Mouse (Mus musculus): ENCODE measurements around the gene Ipcef1. TPM values are rescaled to one million over a fixed set of nuclear protein-coding genes. Genes with fewer than 3 reads are reported as not detected.

The Ipcef1 gene
- polyA plus RNA-seq, 1 experiment from 2014 or later = 0.46 TPM

DNA sequence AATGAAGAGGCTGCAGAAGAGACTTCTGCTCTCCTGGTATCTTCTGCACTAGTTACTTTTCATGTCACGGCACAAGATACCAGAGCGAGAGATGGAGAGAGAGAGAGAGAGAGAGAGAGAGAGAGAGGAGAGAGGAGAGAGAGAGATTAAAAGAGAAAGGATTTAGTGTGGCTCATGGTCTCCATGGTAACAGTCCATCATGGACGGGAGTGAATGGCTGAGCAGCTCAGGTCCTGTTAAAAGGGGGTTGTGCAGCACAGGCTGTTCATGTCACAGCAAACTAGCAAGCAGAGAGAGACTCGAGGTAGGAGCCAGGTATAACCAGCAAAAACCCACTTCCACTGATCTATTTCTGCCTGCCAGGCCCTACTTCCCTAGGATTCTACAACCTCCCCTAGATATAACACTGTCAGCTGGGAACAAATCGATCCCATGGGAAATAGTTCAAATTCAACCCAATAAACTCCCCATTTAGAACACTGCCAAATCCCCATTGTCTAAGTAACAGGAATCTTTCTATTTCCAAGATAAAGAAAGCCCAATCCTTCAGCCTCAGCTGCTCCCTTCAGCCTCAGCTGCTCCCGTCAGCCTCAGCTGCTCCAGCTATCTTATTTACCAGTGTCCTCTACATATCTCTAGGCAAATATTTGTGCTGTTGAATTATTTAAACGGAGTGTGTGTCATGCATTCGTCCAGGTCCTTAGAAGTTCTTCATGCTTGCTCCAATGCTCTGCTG, 18.0 kb upstream of the Ipcef1 start:
- Histone ChIP-seq H3K36me3 (ENCODE audit: control insufficient read depth, insufficient read depth, low read length) (no peaks in the 10 kb centered on the region), H3K4me2 (ENCODE audit: low read depth, low read length) (no peak overlapping the region), H3K9me3 (ENCODE audit: control insufficient read depth, low read length) (no peaks in the 10 kb centered on the region), H3K27me3 (replicated peaks; ENCODE audit: control insufficient read depth, insufficient read depth, low read length) (no peaks in the 10 kb centered on the region), H3K27ac (replicated peaks; ENCODE audit: low read depth, low read length) (no peak overlapping the region), H3K4me1 (ENCODE audit: control insufficient read depth, insufficient read depth, low read length) (no peaks in the 10 kb centered on the region), H3K9ac (ENCODE audit: low read depth, low read length) (no peak overlapping the region), H3K4me3 (ENCODE audit: low read depth, low read length) (no peak overlapping the region)
- 66% methylated on average over 8 of the region's 8 CpGs for WGBS
- no peak for DNase-seq (ENCODE audit: low spot score)
- ATAC-seq (ENCODE audit: low read depth) = no peak

DNA sequence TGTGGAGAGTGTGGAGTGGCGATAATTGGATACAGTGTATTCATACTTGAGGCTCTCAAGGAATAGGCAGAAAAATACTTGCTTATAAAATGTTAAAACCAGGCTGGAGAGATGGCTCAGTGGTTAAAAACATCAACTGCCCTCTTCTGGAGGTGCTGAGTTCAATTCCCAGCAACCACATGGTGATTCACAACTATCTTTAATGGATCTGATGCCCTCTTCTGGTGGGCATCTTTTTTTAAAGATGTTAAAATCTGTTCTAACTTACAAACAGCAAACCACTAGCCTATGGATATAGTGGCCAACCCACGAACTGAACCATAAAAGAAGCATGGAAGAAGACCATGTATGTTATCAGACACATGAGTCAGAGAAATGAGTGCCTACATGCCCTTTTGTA, 16.8 kb upstream of the Ipcef1 start:
- H3K4me2 ChIP-seq (ENCODE audit: low read depth, low read length) = no peak overlapping the region
- ATAC-seq (ENCODE audit: low read depth) = no peak
- H3K4me3 ChIP-seq (ENCODE audit: low read depth, low read length) = no peak overlapping the region
- H3K27me3 ChIP-seq (replicated peaks; ENCODE audit: control insufficient read depth, insufficient read depth, low read length) = no peaks in the 10 kb centered on the region
- no peaks in the 10 kb centered on the region for H3K36me3 ChIP-seq (ENCODE audit: control insufficient read depth, insufficient read depth, low read length)
- no peaks in the 10 kb centered on the region for H3K9me3 ChIP-seq (ENCODE audit: control insufficient read depth, low read length)
- DNase-seq (ENCODE audit: low spot score) = no peak
- 88% methylated on average over 2 of the region's 2 CpGs for WGBS
- no peak overlapping the region for H3K9ac ChIP-seq (ENCODE audit: low read depth, low read length)
- H3K27ac ChIP-seq (replicated peaks; ENCODE audit: low read depth, low read length) = no peak overlapping the region
- no peaks in the 10 kb centered on the region for H3K4me1 ChIP-seq (ENCODE audit: control insufficient read depth, insufficient read depth, low read length)

DNA sequence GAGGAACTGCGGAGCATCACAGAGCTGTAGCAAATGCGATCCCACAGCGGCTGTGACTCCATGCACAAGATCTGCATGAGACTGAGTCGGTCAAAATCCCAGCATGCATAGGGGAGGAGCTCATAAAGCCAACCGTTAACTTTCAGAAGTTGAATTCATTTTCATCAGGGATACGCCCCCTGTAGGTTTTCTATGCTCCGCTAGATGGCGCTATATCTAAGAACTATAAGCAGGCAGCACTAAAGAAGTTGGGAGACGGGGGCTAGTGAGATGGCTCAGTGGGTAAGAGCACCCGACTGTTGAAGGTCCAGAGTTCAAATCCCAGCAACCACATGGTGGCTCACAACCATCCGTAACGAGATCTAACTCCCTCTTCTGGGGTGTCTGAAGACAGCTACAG, 16.3 kb upstream of the Ipcef1 start:
- 68% methylated on average over 12 of the region's 12 CpGs for WGBS
- DNase-seq (ENCODE audit: low spot score) = no peak

DNA sequence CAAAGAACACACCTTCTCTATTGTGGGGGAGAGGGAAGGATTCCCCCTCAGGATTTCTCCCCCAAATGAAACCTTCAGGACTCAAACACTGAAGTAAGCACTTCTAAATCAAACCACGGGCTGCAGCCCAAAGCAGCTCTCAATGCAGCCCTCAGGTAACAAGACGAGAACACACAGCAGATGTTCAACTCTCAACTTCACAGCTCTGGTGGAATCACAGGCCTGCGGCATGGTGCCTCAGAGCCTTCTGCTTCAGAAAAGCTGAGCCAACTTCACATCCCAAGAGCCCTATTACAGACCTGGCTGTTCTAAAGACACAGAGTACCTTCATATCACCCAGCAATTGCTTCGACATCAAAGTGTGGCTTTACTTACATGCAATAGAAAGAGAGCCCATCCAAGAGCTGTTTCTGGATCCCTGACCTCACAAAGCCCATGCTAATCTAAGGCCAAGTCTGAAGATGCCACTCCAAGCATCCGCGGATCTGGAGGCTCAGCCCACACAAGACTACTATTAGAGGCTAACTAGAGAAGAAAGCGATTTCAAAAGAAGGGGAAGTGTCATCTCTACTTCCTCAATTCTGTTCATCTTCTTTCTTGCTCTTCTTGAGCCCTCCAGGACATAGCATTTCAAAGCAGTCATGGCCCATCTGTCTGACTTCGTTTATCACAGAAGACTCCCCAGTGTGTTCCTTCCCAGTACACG, 11.6 kb upstream of the Ipcef1 start:
- no peaks in the 10 kb centered on the region for H3K36me3 ChIP-seq (ENCODE audit: control insufficient read depth, insufficient read depth, low read length)
- ATAC-seq (ENCODE audit: low read depth) (no peak), DNase-seq (ENCODE audit: low spot score) (no peak)
- no peaks in the 10 kb centered on the region for H3K9me3 ChIP-seq (ENCODE audit: control insufficient read depth, low read length)
- WGBS = 78% methylated on average over 9 of the region's 9 CpGs
- H3K4me1 ChIP-seq (ENCODE audit: control insufficient read depth, insufficient read depth, low read length) = no peaks in the 10 kb centered on the region
- H3K4me3 ChIP-seq (ENCODE audit: low read depth, low read length) = no peak overlapping the region
- H3K27me3 ChIP-seq (replicated peaks; ENCODE audit: control insufficient read depth, insufficient read depth, low read length) = no peaks in the 10 kb centered on the region
- no peak overlapping the region for H3K27ac ChIP-seq (replicated peaks; ENCODE audit: low read depth, low read length)
- H3K9ac ChIP-seq (ENCODE audit: low read depth, low read length) = no peak overlapping the region
- H3K4me2 ChIP-seq (ENCODE audit: low read depth, low read length) = no peak overlapping the region

More for the DNA sequence above, 16.3 kb upstream of the Ipcef1 start:
- no peak overlapping the region for H3K27ac ChIP-seq (replicated peaks; ENCODE audit: low read depth, low read length)
- H3K36me3 ChIP-seq (ENCODE audit: control insufficient read depth, insufficient read depth, low read length) = no peaks in the 10 kb centered on the region
- no peaks in the 10 kb centered on the region for H3K9me3 ChIP-seq (ENCODE audit: control insufficient read depth, low read length)
- no peak overlapping the region for H3K9ac ChIP-seq (ENCODE audit: low read depth, low read length)
- H3K4me3 ChIP-seq (ENCODE audit: low read depth, low read length) = no peak overlapping the region
- no peak overlapping the region for H3K4me2 ChIP-seq (ENCODE audit: low read depth, low read length)
- H3K4me1 ChIP-seq (ENCODE audit: control insufficient read depth, insufficient read depth, low read length) = no peaks in the 10 kb centered on the region
- ATAC-seq (ENCODE audit: low read depth) = no peak
- H3K27me3 ChIP-seq (replicated peaks; ENCODE audit: control insufficient read depth, insufficient read depth, low read length) = no peaks in the 10 kb centered on the region

DNA sequence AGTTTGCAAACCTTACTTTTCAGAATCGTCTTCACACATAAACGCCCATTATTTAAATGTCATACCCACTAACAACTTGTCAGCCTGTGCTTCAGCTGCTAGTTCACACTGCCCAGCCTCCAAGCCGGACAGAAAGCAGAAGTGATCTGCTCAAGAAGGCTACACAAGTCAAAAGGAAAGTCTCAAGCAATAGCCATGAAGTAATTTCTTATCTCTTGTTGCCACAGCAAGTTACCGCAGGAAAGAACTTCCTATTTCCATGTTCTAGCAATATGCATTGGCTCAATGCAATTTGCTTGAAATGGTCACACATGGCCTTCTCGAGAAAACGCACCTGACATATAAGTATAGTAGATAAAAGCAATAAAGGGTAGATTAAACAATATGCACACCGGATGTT, 10.7 kb upstream of the Ipcef1 start:
- Histone ChIP-seq H3K27ac (replicated peaks; ENCODE audit: low read depth, low read length) (no peak overlapping the region), H3K4me3 (ENCODE audit: low read depth, low read length) (no peak overlapping the region), H3K4me2 (ENCODE audit: low read depth, low read length) (no peak overlapping the region), H3K36me3 (ENCODE audit: control insufficient read depth, insufficient read depth, low read length) (no peaks in the 10 kb centered on the region), H3K9me3 (ENCODE audit: control insufficient read depth, low read length) (no peaks in the 10 kb centered on the region), H3K9ac (ENCODE audit: low read depth, low read length) (no peak overlapping the region), H3K27me3 (replicated peaks; ENCODE audit: control insufficient read depth, insufficient read depth, low read length) (no peaks in the 10 kb centered on the region), H3K4me1 (ENCODE audit: control insufficient read depth, insufficient read depth, low read length) (no peaks in the 10 kb centered on the region)
- 89% methylated on average over 7 of the region's 7 CpGs for WGBS
- ATAC-seq (ENCODE audit: low read depth) (no peak), DNase-seq (ENCODE audit: low spot score) (no peak)

DNA sequence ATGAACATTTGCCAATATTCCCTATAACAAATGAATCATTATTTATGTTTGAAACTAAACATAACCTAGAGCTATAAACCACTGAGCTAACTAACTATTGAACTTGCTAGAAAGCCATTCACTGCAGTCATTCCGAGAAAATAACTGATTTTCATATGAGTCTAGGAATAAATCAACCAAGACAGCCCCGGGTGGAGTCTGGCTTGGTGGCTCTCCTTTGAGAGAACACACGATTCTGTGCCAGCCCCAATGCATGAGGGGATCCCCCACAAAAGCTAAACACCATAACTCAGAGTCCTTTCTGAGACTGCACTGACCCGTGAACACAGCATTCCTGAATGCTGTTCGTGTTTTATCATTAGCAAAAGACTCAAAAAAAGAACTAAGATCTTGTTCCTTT, 8.0 kb upstream of the Ipcef1 start:
- H3K27ac ChIP-seq (replicated peaks; ENCODE audit: low read depth, low read length) = no peak overlapping the region
- no peaks in the 10 kb centered on the region for H3K4me1 ChIP-seq (ENCODE audit: control insufficient read depth, insufficient read depth, low read length)
- H3K27me3 ChIP-seq (replicated peaks; ENCODE audit: control insufficient read depth, insufficient read depth, low read length) = no peaks in the 10 kb centered on the region
- no peak overlapping the region for H3K4me2 ChIP-seq (ENCODE audit: low read depth, low read length)
- 66% methylated on average over 5 of the region's 5 CpGs for WGBS
- no peaks in the 10 kb centered on the region for H3K36me3 ChIP-seq (ENCODE audit: control insufficient read depth, insufficient read depth, low read length)
- ATAC-seq (ENCODE audit: low read depth) = no peak
- H3K4me3 ChIP-seq (ENCODE audit: low read depth, low read length) = no peak overlapping the region
- H3K9me3 ChIP-seq (ENCODE audit: control insufficient read depth, low read length) = no peaks in the 10 kb centered on the region
- no peak for DNase-seq (ENCODE audit: low spot score)
- H3K9ac ChIP-seq (ENCODE audit: low read depth, low read length) = no peak overlapping the region

DNA sequence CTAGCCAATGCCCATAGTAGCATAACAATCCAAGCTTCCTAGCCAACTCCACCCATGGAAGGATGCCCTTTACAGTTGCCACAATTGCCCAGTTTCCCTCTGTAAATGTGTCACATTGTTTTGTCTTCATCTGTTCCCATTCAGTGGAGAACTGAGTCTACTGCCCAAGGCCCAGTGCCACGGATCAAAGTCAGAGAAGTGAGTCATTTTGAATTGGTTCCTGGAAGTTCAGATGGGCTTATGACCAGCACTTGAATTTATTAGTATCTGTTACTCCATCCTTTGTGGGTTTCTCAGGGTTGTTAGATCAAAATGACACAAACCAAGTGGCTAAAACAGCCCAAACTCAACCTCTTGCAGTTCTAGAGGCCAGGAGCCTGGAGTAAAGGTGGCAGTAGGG, 5.3 kb upstream of the Ipcef1 start:
- peaks cover 1% of the 10 kb centered on the region for H3K4me1 ChIP-seq (ENCODE audit: control insufficient read depth, insufficient read depth, low read length)
- H3K9me3 ChIP-seq (ENCODE audit: control insufficient read depth, low read length) = no peaks in the 10 kb centered on the region
- ATAC-seq (ENCODE audit: low read depth) = no peak
- H3K9ac ChIP-seq (ENCODE audit: low read depth, low read length) = no peak overlapping the region
- H3K36me3 ChIP-seq (ENCODE audit: control insufficient read depth, insufficient read depth, low read length) = no peaks in the 10 kb centered on the region
- no peak for DNase-seq (ENCODE audit: low spot score)
- H3K27ac ChIP-seq (replicated peaks; ENCODE audit: low read depth, low read length) = no peak overlapping the region
- WGBS = 85% methylated on average over 1 of the region's 1 CpGs
- H3K27me3 ChIP-seq (replicated peaks; ENCODE audit: control insufficient read depth, insufficient read depth, low read length) = no peaks in the 10 kb centered on the region
- H3K4me2 ChIP-seq (ENCODE audit: low read depth, low read length) = no peak overlapping the region
- no peak overlapping the region for H3K4me3 ChIP-seq (ENCODE audit: low read depth, low read length)

DNA sequence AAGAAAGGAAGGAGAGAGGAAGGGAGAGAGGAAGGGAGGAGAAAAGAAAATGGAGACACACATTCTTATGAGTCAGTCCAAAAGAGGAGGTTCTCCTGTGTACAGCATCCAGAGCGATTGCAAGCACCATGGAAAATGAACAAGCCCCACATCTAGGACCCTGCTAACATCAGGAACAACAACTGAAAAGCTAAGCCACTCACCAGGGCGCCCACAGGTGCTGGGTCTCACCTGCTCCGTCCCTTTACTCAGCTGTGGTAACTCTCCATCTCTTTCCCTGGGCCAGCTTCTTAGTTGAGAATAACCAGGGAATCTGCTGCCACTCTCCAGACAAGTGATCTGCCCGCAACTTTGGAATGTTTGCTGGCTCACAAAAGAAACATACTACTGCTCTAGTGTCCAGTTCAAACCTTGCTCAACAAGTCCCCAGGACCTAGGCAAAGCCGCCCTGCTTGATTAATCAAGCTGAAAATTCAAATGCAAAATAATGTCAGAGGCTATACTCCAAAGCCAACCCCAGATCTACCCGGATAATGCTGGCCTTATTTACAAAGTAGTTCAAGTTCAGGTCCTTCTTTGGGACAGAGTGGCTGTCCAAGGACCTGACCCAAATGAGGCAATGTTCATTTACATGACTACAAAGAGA, 2.4 kb upstream of the Ipcef1 start:
- no peaks in the 10 kb centered on the region for H3K36me3 ChIP-seq (ENCODE audit: control insufficient read depth, insufficient read depth, low read length)
- no peak overlapping the region for H3K27ac ChIP-seq (replicated peaks; ENCODE audit: low read depth, low read length)
- H3K4me1 ChIP-seq (ENCODE audit: control insufficient read depth, insufficient read depth, low read length) = peaks cover 6% of the 10 kb centered on the region
- H3K4me3 ChIP-seq (ENCODE audit: low read depth, low read length) = no peak overlapping the region
- H3K27me3 ChIP-seq (replicated peaks; ENCODE audit: control insufficient read depth, insufficient read depth, low read length) = no peaks in the 10 kb centered on the region
- no peak overlapping the region for H3K9ac ChIP-seq (ENCODE audit: low read depth, low read length)
- H3K9me3 ChIP-seq (ENCODE audit: control insufficient read depth, low read length) = no peaks in the 10 kb centered on the region
- DNase-seq (ENCODE audit: low spot score) = no peak
- no peak overlapping the region for H3K4me2 ChIP-seq (ENCODE audit: low read depth, low read length)
- WGBS = 81% methylated on average over 6 of the region's 6 CpGs
- ATAC-seq (ENCODE audit: low read depth) = no peak

Data from embryonic facial prominence, embryonic 14.5 days (tissue).